Mouse (Mus musculus) neural tube, embryonic 14.5 days (tissue): ENCODE results near the gene Samd4. TPM values are rescaled to one million over a fixed set of nuclear protein-coding genes. Genes with fewer than 3 reads are reported as not detected.

Experiments used
- ATAC-seq: fragments of 200-750 bp; cut with Nextera tagmentation; 2 replicates; pipeline ENCODE4 v1.8.0; 2017; ENCODE audit warnings: low read depth, mild to moderate bottlenecking, moderate TSS enrichment, moderate library complexity
- H3K27ac ChIP-seq: fragments of 300-500 bp; sonication (generic); 2 replicates; pipeline ENCODE4 v1.5.1; 2014; ENCODE audit warnings: low read depth, mild to moderate bottlenecking, control low read depth, low read length, moderate library complexity, mixed read lengths
- H3K27me3 ChIP-seq: fragments of 300-500 bp; sonication (generic); 2 replicates; pipeline ENCODE4 v1.6.1; 2014; ENCODE audit warnings: low read length; ENCODE audit not compliant: control insufficient read depth, insufficient read depth
- H3K36me3 ChIP-seq: fragments of 300-500 bp; sonication (generic); 2 replicates; pipeline ENCODE4 v1.6.1; 2014; ENCODE audit warnings: low read length, mixed read lengths; ENCODE audit not compliant: control insufficient read depth, insufficient read depth
- H3K4me1 ChIP-seq: fragments of 300-500 bp; sonication (generic); 2 replicates; pipeline ENCODE4 v1.6.1; 2014; ENCODE audit warnings: low read length; ENCODE audit not compliant: control insufficient read depth, insufficient read depth
- H3K4me2 ChIP-seq: fragments of 300-500 bp; sonication (generic); 2 replicates; pipeline ENCODE4 v1.6.1; 2014; ENCODE audit warnings: mild to moderate bottlenecking, low read depth, low read length, control low read depth
- H3K4me3 ChIP-seq: fragments of 300-500 bp; sonication (generic); 2 replicates; pipeline ENCODE4 v1.5.1; 2014; ENCODE audit warnings: low read depth, low read length, control low read depth, mixed read lengths
- H3K9ac ChIP-seq: fragments of 300-500 bp; sonication (generic); replicated peaks from 2 replicates; pipeline ENCODE4 v1.6.1; 2014; ENCODE audit warnings: low read depth, mild to moderate bottlenecking, control low read depth, low read length, mixed read lengths
- H3K9me3 ChIP-seq: fragments of 300-500 bp; sonication (generic); 2 replicates; pipeline ENCODE4 v1.6.1; 2016; ENCODE audit warnings: low read length; ENCODE audit not compliant: control insufficient read depth
- WGBS: fragments of 180-500 bp; shearing (Covaris S2); extraction: QIAGEN DNeasy Blood & Tissue Kit; methylation state at CpG from one replicate; pipeline ENCODE4 v1.1.7; 2014; 5-methylcytosine and 5-hydroxymethylcytosine counted together
- microRNA-seq: library from miRNA; unstranded; fragments of <30 nt; microRNA quantifications from one replicate; pipeline ENCODE4, GENCODE M21; 2016
- polyA plus RNA-seq: library from polyadenylated mRNA; unstranded; fragments of >200 nt; fragmentation: Nextera tagmentation; extraction: Ambion mirVana; gene quantifications from 2 replicates; pipeline ENCODE4 v1.2.1, GENCODE M21; 2014

Samd4 gene
- polyA plus RNA-seq, 1 experiment from 2014 or later, result 2.6 TPM

GRCm38 (mm10) chr14:47133948-47134347 lies 251.3 kb downstream of the Samd4 start:
- Histone ChIP-seq H3K9me3 (no peaks in the 10 kb centered on the region), H3K27me3 (no peaks in the 10 kb centered on the region), H3K9ac (no peak overlapping the region), H3K36me3 (no peaks in the 10 kb centered on the region), H3K4me3 (no peak overlapping the region), H3K27ac (no peak overlapping the region), H3K4me2 (no peak overlapping the region), H3K4me1 (no peaks in the 10 kb centered on the region)
- ATAC-seq, result peak; percentile 34; the same call in 1 of the 2 replicates
- WGBS, result 63% methylated on average over 10 of the region's 10 CpGs

DNA sequence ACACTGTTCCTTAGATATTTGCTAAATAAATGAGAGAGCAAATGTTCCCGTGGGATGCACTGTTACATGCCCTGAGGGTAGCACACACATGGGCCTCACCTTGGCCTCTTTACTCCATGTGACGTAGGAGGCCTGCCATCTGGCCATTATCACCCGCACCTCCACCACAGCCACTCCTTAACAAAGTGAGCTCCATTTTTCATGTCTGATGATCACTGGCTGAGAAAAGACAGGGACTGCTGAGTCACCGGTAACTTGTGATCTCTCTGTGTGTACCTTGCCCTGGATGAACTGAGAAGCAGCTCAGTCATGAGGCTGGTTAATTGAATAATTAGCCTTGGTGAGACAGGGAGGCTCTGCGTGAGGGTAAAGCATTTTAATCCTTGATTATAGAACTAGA lies 254.0 kb downstream of the Samd4 start:
- Histone ChIP-seq H3K4me1 (no peaks in the 10 kb centered on the region), H3K27ac (no peak overlapping the region), H3K4me3 (no peak overlapping the region), H3K9me3 (no peaks in the 10 kb centered on the region), H3K36me3 (no peaks in the 10 kb centered on the region), H3K27me3 (no peaks in the 10 kb centered on the region), H3K9ac (no peak overlapping the region), H3K4me2 (no peak overlapping the region)
- WGBS, result 78% methylated on average over 5 of the region's 5 CpGs
- no peak for ATAC-seq

GRCm38 (mm10) chr14:47138853-47139252 lies 256.2 kb downstream of the Samd4 start:
- ATAC-seq, result no peak
- Histone ChIP-seq H3K27ac (no peak overlapping the region), H3K4me1 (no peaks in the 10 kb centered on the region), H3K36me3 (no peaks in the 10 kb centered on the region), H3K27me3 (no peaks in the 10 kb centered on the region), H3K9me3 (no peaks in the 10 kb centered on the region), H3K9ac (no peak overlapping the region), H3K4me2 (no peak overlapping the region), H3K4me3 (no peak overlapping the region)
- 85% methylated on average over 3 of the region's 3 CpGs for WGBS

- Histone ChIP-seq H3K4me3 (no peak overlapping the region), H3K27me3 (no peaks in the 10 kb centered on the region), H3K4me2 (no peak overlapping the region), H3K9me3 (no peaks in the 10 kb centered on the region), H3K36me3 (no peaks in the 10 kb centered on the region), H3K4me1 (no peaks in the 10 kb centered on the region), H3K9ac (no peak overlapping the region), H3K27ac (no peak overlapping the region)
- no peak for ATAC-seq
- WGBS, result 91% methylated on average over 5 of the region's 5 CpGs
These were observed 261.7 kb downstream of the Samd4 start for GRCm38 (mm10) chr14:47144326-47144725.

DNA sequence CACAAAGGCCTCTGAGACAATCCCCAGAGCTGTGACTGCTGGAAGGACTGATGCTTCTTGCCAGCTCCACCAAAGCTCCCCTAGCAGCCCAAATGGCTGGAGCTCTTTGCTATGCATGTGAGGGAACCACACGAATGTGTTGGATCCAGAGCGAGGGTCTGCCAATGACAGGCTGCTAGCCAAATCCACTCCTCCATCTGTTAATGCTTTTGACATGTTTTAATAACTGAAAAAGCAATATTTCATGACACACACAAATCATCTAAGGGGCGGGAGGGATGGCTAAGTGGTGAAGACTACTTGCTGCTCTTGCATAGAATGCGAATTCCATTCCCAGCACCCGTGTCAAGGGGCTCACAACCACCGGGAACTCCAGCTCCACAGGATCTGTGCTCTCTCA lies 268.7 kb downstream of the Samd4 start:
- H3K27ac ChIP-seq, result no peak overlapping the region
- H3K4me3 ChIP-seq, result no peak overlapping the region
- no peaks in the 10 kb centered on the region for H3K9me3 ChIP-seq
- H3K27me3 ChIP-seq, result no peaks in the 10 kb centered on the region
- no peak for ATAC-seq
- 90% methylated on average over 6 of the region's 6 CpGs for WGBS
- no peaks in the 10 kb centered on the region for H3K36me3 ChIP-seq
- no peaks in the 10 kb centered on the region for H3K4me1 ChIP-seq
- no peak overlapping the region for H3K9ac ChIP-seq
- H3K4me2 ChIP-seq, result no peak overlapping the region

DNA sequence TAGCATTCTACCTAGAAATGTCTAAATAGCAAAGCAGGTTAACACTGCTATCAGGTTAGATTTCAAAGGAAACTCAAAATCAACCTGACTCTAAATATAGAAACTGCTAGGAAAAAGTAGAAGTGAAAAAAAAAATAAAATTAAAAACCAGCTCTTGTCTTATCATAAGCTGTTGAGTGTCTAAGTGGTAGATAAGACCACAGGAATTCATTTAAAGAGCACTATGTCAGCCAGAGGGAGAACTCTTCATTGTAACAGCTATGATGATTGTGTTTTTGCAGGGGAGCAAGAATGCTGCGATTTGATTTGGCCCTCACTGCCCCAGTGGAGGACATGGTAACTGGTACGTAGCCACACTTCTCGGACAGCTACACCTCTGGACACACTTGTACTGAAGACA lies 271.6 kb downstream of the Samd4 start:
- Histone ChIP-seq H3K4me1 (no peaks in the 10 kb centered on the region), H3K27ac (no peak overlapping the region), H3K9me3 (no peaks in the 10 kb centered on the region), H3K27me3 (no peaks in the 10 kb centered on the region), H3K36me3 (no peaks in the 10 kb centered on the region), H3K4me3 (no peak overlapping the region), H3K4me2 (no peak overlapping the region), H3K9ac (no peak overlapping the region)
- WGBS, result 91% methylated on average over 3 of the region's 3 CpGs
- no peak for ATAC-seq

Small RNA genes lying within 50 kb of the gene (microRNA-seq; reads per million reads assigned to microRNA genes)
- gene Mir378c, result 0.85 reads per million

Other genes starting within 250 kb of the Samd4 start
- 5.2 and 8.4 TPM in 2 replicates for gene Cdkn3, start 122.3 kb upstream of the Samd4 start, polyA plus RNA-seq
- 218 and 238 TPM in 2 replicates for gene Cnih1, start 94.4 kb upstream of the Samd4 start, polyA plus RNA-seq
- gene Gmfb, start 60.6 kb upstream of the Samd4 start, polyA plus RNA-seq, result 161 and 163 TPM in 2 replicates
- gene Cgrrf1, start 50.7 kb upstream of the Samd4 start, polyA plus RNA-seq, result 23.5 and 26.2 TPM in 2 replicates